Mouse (Mus musculus) erythroblast, embryonic 14.5 days (primary cell): Measurements from ENCODE around the gene E2f2. TPM values are rescaled to one million over a fixed set of nuclear protein-coding genes. Genes with fewer than 3 reads are reported as not detected.

Experiments used
- H3K27me3 ChIP-seq: 2 replicates; pipeline ENCODE4 v1.6.1; 2012; ENCODE audit warnings: inconsistent platforms; ENCODE audit not compliant: control insufficient read depth
- H3K36me3 ChIP-seq: 2 replicates; pipeline ENCODE4 v1.6.1; 2012; ENCODE audit warnings: mild to moderate bottlenecking, inconsistent platforms; ENCODE audit not compliant: control insufficient read depth
- H3K4me1 ChIP-seq: 2 replicates; pipeline ENCODE4 v1.6.1; 2012; ENCODE audit warnings: inconsistent platforms; ENCODE audit not compliant: control insufficient read depth
- H3K4me3 ChIP-seq: replicated peaks from 2 replicates; pipeline ENCODE3; 2012; ENCODE audit warnings: moderate library complexity, mild to moderate bottlenecking, inconsistent platforms
- H3K9me3 ChIP-seq: 2 replicates; pipeline ENCODE4 v1.6.1; 2012; ENCODE audit warnings: low read length, inconsistent platforms, mixed read lengths; ENCODE audit not compliant: control insufficient read depth
- GATA1 ChIP-seq: IDR thresholded peaks from 2 replicates; pipeline ENCODE4 v1.6.1; 2012; ENCODE audit warnings: low read length, inconsistent platforms, mixed read lengths
- TAL1 ChIP-seq: IDR thresholded peaks from 3 replicates; pipeline ENCODE4 v1.6.1; 2012; ENCODE audit warnings: low read length, inconsistent platforms, mixed read lengths
- polyA plus RNA-seq: library from polyadenylated mRNA; stranded (reverse); fragments of >175 nt; gene quantifications from 2 replicates; pipeline ENCODE4 v1.2.3, GENCODE M21; 2012

The E2f2 gene
- polyA plus RNA-seq, 1 experiment: 108 TPM

DNA sequence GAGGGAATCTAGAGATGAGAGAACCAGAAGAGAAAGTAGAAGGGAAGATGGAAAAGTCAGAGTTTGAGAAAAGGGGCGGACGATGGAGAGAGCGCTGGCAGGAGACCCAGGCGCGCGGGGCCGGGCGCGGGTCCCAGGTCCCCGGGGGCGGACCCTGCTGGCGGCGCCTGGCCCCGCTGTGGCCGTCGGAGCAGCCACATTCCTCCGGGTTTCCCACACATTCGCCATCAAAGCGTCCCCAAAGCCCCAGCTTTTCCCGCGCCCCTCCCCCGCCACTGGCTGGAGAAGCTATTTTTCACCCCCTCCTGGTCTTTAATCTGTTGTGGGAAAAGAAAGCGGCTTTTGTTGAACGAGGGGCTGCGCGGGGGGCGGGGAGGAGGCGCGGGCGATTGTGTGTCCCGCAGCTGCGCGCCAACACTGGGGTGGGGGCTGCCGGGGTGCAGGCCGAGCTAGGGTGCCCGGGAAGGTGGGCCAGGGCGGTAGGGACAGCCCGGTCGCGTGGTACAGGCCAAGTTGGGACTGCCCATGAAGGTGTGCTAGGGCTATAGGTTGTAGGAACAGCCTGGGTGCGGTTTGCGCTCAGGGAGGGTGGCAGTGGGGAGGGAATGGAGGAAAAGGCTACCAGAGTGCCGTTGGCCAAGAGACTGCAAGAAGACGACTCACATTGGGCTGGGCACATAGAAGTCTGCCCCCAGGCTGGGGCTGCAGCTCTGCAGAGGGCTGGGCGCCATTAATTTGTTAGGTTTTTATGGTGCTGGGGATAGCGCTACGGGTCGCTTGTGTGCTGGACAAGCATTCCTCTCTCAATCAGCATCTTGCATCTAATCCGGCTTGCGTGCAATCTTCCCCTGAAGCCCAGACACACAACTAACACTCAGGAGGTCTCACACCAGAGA, 37.0 kb upstream of the E2f2 start:
- H3K27me3 ChIP-seq: peaks cover 90% of the 10 kb centered on the region
- no peaks in the 10 kb centered on the region for H3K36me3 ChIP-seq
- TF ChIP-seq TAL1: no peak
- TF ChIP-seq GATA1: no peak
- no peak overlapping the region for H3K4me3 ChIP-seq
- H3K4me1 ChIP-seq: peaks cover 6% of the 10 kb centered on the region
- peaks cover under 1% of the 10 kb centered on the region; the same call in 1 of the 2 replicates for H3K9me3 ChIP-seq

DNA sequence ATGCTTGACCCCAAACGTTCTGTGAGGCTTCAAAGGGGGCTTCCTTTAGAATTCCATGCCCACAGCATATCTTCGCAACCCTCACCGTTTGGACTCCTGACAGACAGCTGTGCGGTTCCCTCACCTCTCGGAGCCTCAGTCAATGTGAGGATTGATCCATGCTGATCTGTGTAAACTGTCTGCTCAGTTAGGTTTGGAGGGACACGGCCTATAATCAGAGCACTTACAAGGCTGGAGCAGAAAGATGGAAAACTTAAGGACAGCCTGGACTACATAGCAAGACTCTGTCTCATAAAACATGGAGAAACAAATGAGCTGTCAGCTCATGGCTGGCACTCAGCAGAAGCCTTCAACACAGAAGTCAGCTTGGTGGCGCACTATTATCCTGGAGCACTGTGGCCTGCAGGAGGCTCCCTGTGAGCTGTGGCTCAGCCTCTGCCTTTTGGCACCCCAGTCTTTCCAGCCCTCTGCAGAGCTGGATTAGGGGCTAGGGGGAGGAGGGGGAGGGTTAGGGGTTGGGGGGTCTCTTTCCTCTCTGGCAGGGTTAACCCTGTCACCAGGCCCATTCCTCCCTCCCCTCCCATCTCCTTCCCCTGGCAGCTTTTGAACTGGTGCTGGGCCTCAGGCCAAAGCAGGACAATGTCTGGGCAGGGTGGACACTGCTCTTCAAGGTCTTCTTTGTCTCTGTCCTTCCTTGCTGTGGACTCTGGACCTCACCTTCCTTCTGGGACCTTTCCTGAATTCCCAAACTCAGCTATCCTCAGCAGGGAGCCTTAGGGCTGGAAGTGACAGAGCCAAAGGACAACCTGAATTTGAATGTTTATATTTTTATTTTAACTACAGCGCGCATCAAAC, 36.1 kb upstream of the E2f2 start:
- H3K9me3 ChIP-seq: no peaks in the 10 kb centered on the region
- no peak overlapping the region for H3K4me3 ChIP-seq
- H3K36me3 ChIP-seq: no peaks in the 10 kb centered on the region
- H3K27me3 ChIP-seq: peaks cover 94% of the 10 kb centered on the region
- H3K4me1 ChIP-seq: peaks cover 12% of the 10 kb centered on the region
- TF ChIP-seq GATA1 (no peak), TAL1 (no peak)

DNA sequence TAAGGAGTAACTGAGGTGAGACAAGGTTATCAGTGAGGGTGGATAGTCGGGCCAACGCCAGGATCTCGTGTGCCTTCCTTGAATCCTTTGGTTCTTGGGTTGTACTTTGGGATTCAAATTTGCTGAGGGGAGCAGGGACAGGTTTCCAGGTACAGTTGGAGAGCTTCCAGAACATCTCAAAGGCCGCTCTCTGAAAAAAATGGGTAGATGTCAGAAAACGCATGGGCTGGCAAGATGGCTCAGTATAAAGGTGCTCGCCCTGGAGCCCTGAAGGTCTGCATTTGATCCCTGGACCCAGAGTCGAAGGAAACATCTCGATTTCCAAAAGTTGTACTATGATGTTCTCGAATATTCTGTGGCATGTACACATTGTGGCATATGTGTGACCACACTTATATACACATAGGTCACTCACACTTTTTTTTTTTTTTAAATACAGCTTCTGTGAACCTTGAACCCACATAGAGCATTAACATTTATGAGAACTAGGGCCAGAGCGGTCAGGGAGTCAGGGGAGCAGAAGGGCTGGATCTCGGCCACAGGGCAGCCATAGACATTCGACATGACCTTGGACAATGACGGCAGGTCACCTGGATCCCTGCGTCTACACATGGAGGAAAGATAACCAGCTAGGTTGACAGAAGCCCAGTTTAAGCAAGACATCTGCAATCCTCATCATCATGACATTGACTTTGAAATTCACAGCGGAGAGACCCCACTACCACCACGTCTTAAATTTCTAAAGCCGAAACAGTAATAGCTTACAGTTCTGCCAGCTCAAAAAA, 32.7 kb upstream of the E2f2 start:
- Histone ChIP-seq H3K36me3 (no peaks in the 10 kb centered on the region), H3K27me3 (peaks cover 98% of the 10 kb centered on the region), H3K9me3 (peaks cover 5% of the 10 kb centered on the region; the same call in 1 of the 2 replicates), H3K4me1 (peaks cover 24% of the 10 kb centered on the region), H3K4me3 (no peak overlapping the region)
- TF ChIP-seq GATA1: no peak
- TF ChIP-seq TAL1: no peak

DNA sequence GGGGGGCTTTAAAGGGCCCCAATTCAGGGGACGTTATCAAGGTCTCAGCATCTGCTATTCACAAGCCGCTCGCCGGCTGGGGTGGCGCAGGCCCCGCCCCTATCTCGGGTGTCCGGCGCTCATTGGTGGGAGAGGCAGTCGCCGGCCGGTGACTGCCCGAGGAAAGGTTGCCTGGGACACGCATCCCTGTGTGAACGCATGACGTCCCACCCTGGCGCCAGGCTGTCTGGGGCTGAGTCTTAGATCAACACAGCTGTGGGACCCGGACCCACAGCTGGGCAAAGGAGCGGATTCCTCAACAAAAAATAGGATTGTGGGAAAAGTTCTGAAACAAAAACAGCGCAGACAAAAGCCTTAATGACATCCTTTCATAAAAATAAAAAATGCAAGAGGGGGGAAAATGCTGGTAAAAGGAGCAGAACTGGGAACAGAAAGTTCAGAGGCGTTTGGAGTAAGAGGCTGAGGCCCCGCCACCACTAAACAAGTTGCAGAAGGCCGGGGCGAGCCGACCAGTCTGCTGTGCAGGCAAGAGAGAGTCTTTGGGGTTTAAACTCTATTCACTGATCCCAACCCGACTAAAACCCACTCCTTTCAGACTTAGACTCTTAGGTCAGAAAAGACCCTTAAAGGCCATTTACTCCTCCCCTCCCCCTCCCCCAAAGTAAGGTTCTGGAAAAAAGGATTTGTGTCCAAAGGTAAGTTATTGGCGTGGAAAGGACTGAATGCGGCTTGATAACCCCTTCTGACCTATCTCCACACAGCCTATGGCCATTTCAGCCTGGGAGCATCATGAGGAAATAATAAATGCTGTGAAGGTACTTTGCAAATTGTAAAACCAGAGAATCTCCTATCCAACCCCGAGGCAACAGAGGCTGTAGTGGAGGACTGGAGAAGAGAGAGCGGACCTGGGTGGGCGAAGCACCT, 31.6 kb upstream of the E2f2 start:
- TF ChIP-seq TAL1: no peak
- no peak for TF ChIP-seq GATA1
- Histone ChIP-seq H3K36me3 (no peaks in the 10 kb centered on the region), H3K27me3 (peaks cover 98% of the 10 kb centered on the region), H3K9me3 (peaks cover 9% of the 10 kb centered on the region; the same call in 1 of the 2 replicates), H3K4me3 (no peak overlapping the region), H3K4me1 (peaks cover 29% of the 10 kb centered on the region)

DNA sequence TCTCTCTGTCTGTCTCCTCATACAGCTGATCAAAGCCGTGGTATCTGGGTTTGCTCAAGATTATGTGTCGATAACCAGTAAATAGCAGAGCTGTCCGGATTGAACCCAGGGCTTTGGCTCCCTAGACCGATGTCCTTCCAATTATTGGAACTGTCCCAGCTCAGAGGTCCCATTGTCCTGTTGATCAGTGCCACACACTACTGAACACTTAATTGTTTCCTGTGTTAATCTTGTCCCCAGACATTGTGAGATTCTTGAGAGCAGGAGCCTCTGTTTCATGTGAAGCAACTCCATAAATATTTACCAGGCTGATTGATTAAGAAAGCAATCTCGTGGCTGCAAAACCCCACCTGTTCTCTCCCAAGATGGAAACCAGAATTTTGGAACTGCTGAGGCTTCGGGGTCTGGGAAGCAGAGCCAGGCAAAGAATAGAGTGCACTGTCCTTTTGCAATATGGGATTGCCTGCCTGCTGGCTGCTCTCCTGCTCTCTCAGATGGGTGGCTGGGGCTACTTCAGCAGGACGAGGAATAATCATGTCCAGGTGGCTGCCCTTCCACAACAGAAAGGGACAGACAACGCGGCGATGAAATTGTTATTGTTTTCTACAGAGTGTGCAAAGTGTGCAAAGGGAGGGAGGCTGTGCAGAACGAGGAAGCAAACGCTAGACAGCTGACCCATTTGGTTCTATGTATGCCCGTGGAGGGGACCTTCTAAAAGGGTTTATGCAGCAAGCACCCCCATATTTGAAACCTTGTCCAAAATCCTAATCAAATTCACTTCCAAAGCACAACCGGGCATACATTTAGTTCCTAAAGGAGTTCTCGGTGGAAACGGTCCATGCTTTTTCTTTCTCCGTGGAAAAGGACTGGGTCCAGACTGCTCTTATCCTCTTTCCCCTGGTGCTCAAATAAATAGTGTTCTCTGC, 29.7 kb upstream of the E2f2 start:
- H3K9me3 ChIP-seq: peaks cover 15% of the 10 kb centered on the region; the same call in 1 of the 2 replicates
- H3K27me3 ChIP-seq: peaks cover 100% of the 10 kb centered on the region
- H3K4me1 ChIP-seq: peaks cover 31% of the 10 kb centered on the region
- H3K36me3 ChIP-seq: no peaks in the 10 kb centered on the region
- H3K4me3 ChIP-seq: no peak overlapping the region
- TF ChIP-seq TAL1: no peak
- TF ChIP-seq GATA1: no peak

DNA sequence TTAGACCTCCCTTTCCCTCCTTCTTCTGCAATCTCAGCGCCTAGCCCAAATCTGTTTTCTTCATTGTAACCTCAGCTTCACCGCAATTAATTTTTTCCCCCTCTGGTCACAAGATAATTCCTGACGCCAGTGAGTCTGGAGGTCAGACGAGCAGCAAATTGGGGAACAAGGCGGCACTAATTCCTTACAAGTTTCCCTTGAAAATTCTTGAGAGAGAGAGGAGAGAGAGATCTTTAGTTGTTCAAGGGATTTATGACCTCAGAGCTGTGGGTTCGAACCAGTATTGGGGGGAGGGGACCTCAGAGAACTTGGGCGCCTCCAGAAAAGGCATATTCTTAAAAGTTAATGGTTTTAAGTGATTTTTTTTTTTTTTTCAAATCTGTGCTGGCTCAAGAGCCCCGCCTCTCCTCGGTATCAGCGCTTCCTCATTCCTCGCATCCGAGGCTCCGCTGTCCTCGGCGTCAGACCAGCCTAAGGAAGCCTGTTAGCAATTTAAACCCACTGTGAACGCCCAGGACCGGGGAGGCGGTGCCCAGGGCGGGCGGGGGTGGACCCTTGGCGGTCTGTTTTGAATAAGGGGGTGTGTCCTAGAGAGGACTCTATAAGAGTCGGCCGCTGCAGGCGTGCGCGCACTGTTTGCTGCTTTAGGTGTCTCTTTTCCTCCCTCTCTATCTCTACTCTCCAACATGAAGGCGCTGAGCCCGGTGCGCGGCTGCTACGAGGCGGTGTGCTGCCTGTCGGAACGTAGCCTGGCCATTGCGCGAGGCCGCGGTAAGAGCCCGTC, 28.8 kb upstream of the E2f2 start, which contains the start of gene Id3:
Gene Id3 (plus strand): TSS at position 305 of the 784 bp plus-strand sequence.
- Histone ChIP-seq H3K4me1 (peaks cover 39% of the 10 kb centered on the region), H3K9me3 (peaks cover 18% of the 10 kb centered on the region; the same call in 1 of the 2 replicates), H3K27me3 (peaks cover 100% of the 10 kb centered on the region), H3K36me3 (no peaks in the 10 kb centered on the region), H3K4me3 (peak within 1 kb of the TSS; percentile 47)
- TF ChIP-seq GATA1 (no peak), TAL1 (no peak)
